ENCODE assay signal across 10 mouse cellular contexts in genomic region chr2:172043235-172043610, GRCm38 (mm10). TPM values are rescaled to one million over a fixed set of nuclear protein-coding genes. Genes with fewer than 3 reads are reported as not detected.
DNase-seq lines count a peak whose midpoint lies in the region; ATAC-seq and TF ChIP-seq lines count a peak whose summit lies in the region.
"Had no signal": no experiment of that assay in that cellular context is flagged by ENCODE, and none has a peak within 500 bp of the region (broad histone marks: within the 10 kb centered on the region; RNA-seq: fewer than 3 reads in every experiment).

TSS of gene Cbln4 (minus strand) at chr2:172043466.

- DNase-seq in heart, adult 11 months: no peak
- peak; percentile 43 for DNase-seq in brain, embryonic 14.5 days (ENCODE audit: low read depth)
- DNase-seq in hindbrain, postnatal 0 days (ENCODE audit: low spot score): peak; percentile 50
- peak; percentile 37 for DNase-seq in neural tube, embryonic 10.5 days (ENCODE audit: extremely low spot score, low spot score)
- DNase-seq in ovary, adult 18-20 months (ENCODE audit: low spot score): no peak
- no peak for DNase-seq in lung, postnatal 10 days
- no peak for DNase-seq in adipocyte (ENCODE audit: low spot score)

- no peak for ATAC-seq in heart, embryonic 13.5 days (ENCODE audit: extremely low read depth, insufficient number of reproducible peaks, low FRiP score, low TSS enrichment)
- no peak for ATAC-seq in hindbrain, postnatal 0 days

- no peak within 1 kb of the TSS for H3K9ac ChIP-seq in heart, embryonic 13.5 days
- peak within 1 kb of the TSS; percentile 56 for H3K9ac ChIP-seq in hindbrain, postnatal 0 days (replicated peaks; ENCODE audit: low read length)

- no peak within 1 kb of the TSS for H3K27ac ChIP-seq in heart, embryonic 13.5 days (replicated peaks)
- peak within 1 kb of the TSS; percentile 68 for H3K27ac ChIP-seq in hindbrain, postnatal 0 days

- peak within 1 kb of the TSS; percentile 73 for H3K4me2 ChIP-seq in heart, embryonic 13.5 days
- peak within 1 kb of the TSS; percentile 64 for H3K4me2 ChIP-seq in hindbrain, postnatal 0 days (ENCODE audit: low read depth, low read length)

- H3K4me1 ChIP-seq in heart, embryonic 13.5 days: peaks cover 21% of the 10 kb centered on the region
- peaks cover 8% of the 10 kb centered on the region for H3K4me1 ChIP-seq in hindbrain, postnatal 0 days (ENCODE audit: insufficient read depth, low read length)

- no peaks in the 10 kb centered on the region for H3K9me3 ChIP-seq in heart, embryonic 13.5 days
- H3K9me3 ChIP-seq in hindbrain, postnatal 0 days (ENCODE audit: low read length): no peaks in the 10 kb centered on the region

- no peak for TF ChIP-seq POLR2A in brain, embryonic 14.5 days (IDR thresholded peaks at IDR 0.05; ENCODE audit: borderline replicate concordance, extremely low read depth, insufficient read depth, insufficient read length, poor library complexity, severe bottlenecking)

- no peak for TF ChIP-seq CTCF in brain, embryonic 14.5 days (IDR thresholded peaks at IDR 0.05; ENCODE audit: borderline replicate concordance, extremely low read depth, insufficient read depth, insufficient read length)
- peak; percentile 28; the same call in 1 of the 2 replicates for TF ChIP-seq CTCF in hindbrain, postnatal 0 days (IDR thresholded peaks at IDR 0.05; ENCODE audit: low read depth)

- no peaks in the 10 kb centered on the region for H3K36me3 ChIP-seq in heart, embryonic 13.5 days
- no peaks in the 10 kb centered on the region for H3K36me3 ChIP-seq in hindbrain, postnatal 0 days (ENCODE audit: insufficient read depth, low read length)

- 1% methylated on average over 23 of the region's 23 CpGs for WGBS in heart, embryonic 13.5 days
- under 1% methylated on average over 23 of the region's 23 CpGs for WGBS in hindbrain, postnatal 0 days

- H3K27me3 ChIP-seq in heart, embryonic 13.5 days (replicated peaks): peaks cover 67% of the 10 kb centered on the region
- no peaks in the 10 kb centered on the region for H3K27me3 ChIP-seq in hindbrain, postnatal 0 days (ENCODE audit: insufficient read depth, low read length)

- H3K4me3 ChIP-seq in heart, embryonic 13.5 days: peak within 1 kb of the TSS; percentile 45
- H3K4me3 ChIP-seq in hindbrain, postnatal 0 days (ENCODE audit: low read length): peak within 1 kb of the TSS; percentile 50

RNA-seq across cellular contexts. Expression of gene Cbln4, which starts in this region (rescaled TPM):
- polyA plus RNA-seq in heart, embryonic 13.5 days (2015; fragmentation: Nextera tagmentation; extraction: Ambion mirVana): 0.05 and 0.07 TPM in 2 replicates
- polyA plus RNA-seq in brain, embryonic 14.5 days (2012; rRNA removed): 11.5 and 15.8 TPM in 2 replicates
- total RNA-seq in hindbrain, postnatal 0 days (2014; rRNA removed): 19.0 and 30.2 TPM in 2 replicates
- polyA plus RNA-seq in hindbrain, postnatal 0 days (2015; fragmentation: Nextera tagmentation; extraction: Ambion mirVana): 42.1 and 42.6 TPM in 2 replicates
- total RNA-seq: liver, adult 2 months had no signal
- polyA plus RNA-seq: liver, adult 2 months; spleen, adult 2 months had no signal

Comparison
In these comparisons a context has a peak if more than half of its experiments do, and no peak if none do; other contexts are left out.
1. RNA of gene Cbln4 (polyA plus RNA-seq): 42.1 to 42.6 TPM in hindbrain, postnatal 0 days and 11.5 to 15.8 TPM in brain, embryonic 14.5 days; 0.05 to 0.07 TPM in heart, embryonic 13.5 days; every median in the first group is over 10 times any median in the second.
2. DNase-seq: peak in brain, embryonic 14.5 days (single experiment), hindbrain, postnatal 0 days (single experiment) and neural tube, embryonic 10.5 days (single experiment); none in heart, adult 11 months (single experiment), ovary, adult 18-20 months (single experiment), lung, postnatal 10 days (single experiment) and adipocyte (single experiment).